Mouse (Mus musculus) hindbrain, embryonic 14.5 days (tissue): ENCODE measurements around the gene Arhgap17. TPM values are rescaled to one million over a fixed set of nuclear protein-coding genes. Genes with fewer than 3 reads are reported as not detected.

Experiments used
- ATAC-seq: fragments of 200-750 bp; cut with Nextera tagmentation; 2 replicates; pipeline ENCODE4 v1.8.0; 2017; ENCODE audit warnings: moderate number of reproducible peaks, mild to moderate bottlenecking, moderate TSS enrichment, moderate library complexity; ENCODE audit not compliant: low FRiP score
- DNase-seq: peaks from one replicate; pipeline ENCODE4 v3.0.0-alpha.2; 2015; ENCODE audit warnings: low spot score
- H3K27ac ChIP-seq: fragments of 300-500 bp; sonication (generic); 2 replicates; pipeline ENCODE4 v1.5.1; 2014; ENCODE audit warnings: mild to moderate bottlenecking, moderate library complexity
- H3K27me3 ChIP-seq: fragments of 300-500 bp; sonication (generic); 2 replicates; pipeline ENCODE4 v1.6.1; 2014; ENCODE audit warnings: mild to moderate bottlenecking, low read length, mixed read lengths; ENCODE audit not compliant: control insufficient read depth, insufficient read depth
- H3K36me3 ChIP-seq: fragments of 300-500 bp; sonication (generic); replicated peaks from 2 replicates; pipeline ENCODE4 v1.6.1; 2014; ENCODE audit not compliant: control insufficient read depth, insufficient read depth
- H3K4me1 ChIP-seq: fragments of 300-500 bp; sonication (generic); replicated peaks from 2 replicates; pipeline ENCODE4 v1.6.1; 2014; ENCODE audit warnings: antibody characterized with exemption, low read length, mixed read lengths; ENCODE audit not compliant: control insufficient read depth, insufficient read depth
- H3K4me2 ChIP-seq: fragments of 300-500 bp; sonication (generic); replicated peaks from 2 replicates; pipeline ENCODE4 v1.6.1; 2014; ENCODE audit warnings: mild to moderate bottlenecking, moderate library complexity
- H3K4me3 ChIP-seq: fragments of 300-500 bp; sonication (generic); replicated peaks from 2 replicates; pipeline ENCODE4 v1.5.1; 2014; ENCODE audit warnings: mild to moderate bottlenecking, low read length
- H3K9ac ChIP-seq: fragments of 300-500 bp; sonication (generic); 2 replicates; pipeline ENCODE4 v1.6.1; 2014
- H3K9me3 ChIP-seq: fragments of 300-500 bp; sonication (generic); 2 replicates; pipeline ENCODE4 v1.6.1; 2016; ENCODE audit warnings: low read length; ENCODE audit not compliant: control insufficient read depth
- WGBS: fragments of 180-500 bp; shearing (Covaris S2); extraction: QIAGEN DNeasy Blood & Tissue Kit; methylation state at CpG from one replicate; pipeline ENCODE4 v1.1.7; 2014; 5-methylcytosine and 5-hydroxymethylcytosine counted together
- polyA plus RNA-seq: library from polyadenylated mRNA; unstranded; fragments of >200 nt; fragmentation: Nextera tagmentation; extraction: Ambion mirVana; gene quantifications from 2 replicates; pipeline ENCODE4 v1.2.1, GENCODE M21; 2014

Gene Arhgap17
- 11.4 and 11.7 TPM in 2 replicates for polyA plus RNA-seq

DNA sequence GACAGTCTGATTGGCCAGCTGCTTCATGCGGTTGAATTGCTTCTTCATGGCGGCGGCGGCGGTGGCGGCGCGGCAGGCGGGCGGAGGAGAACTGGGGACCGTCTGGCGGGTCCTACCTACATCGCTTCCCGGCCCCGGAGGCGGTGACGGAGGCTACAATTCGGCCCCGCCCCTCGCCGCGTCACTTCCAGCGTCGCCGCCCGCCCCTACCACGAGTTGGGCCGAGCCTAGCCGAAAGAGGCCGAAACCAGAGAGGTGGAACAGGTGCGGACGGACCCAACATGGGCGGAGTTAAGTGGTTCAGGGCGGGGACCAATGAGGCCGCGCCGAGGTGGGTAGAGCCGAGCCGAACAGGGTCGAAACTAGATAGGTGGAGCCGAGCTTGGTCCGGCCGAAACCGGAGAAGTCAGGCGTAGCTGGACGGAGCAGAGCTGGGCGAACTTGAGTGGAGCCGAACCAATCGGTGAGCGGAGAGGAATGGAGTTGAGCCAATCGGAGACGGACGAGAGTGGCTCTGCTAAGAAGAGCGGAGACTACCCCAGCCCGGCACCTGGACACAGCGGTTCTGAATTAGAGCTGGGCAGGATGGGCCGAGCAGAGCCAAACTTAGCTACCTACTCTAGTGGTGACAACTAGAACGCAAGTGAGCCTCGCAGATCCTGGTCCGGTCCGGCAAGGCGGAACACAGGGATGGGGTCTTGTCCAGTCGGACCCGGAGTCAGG, at the start of gene Arhgap17, which contains the start of gene Lcmt1:
Gene Arhgap17, minus strand, starts transcription at position 157 of the 723 bp plus-strand sequence.
Gene Lcmt1, plus strand, starts transcription at position 26 of the 723 bp plus-strand sequence.
- peak within 1 kb of the TSS; percentile 79 for H3K27ac ChIP-seq
- H3K9me3 ChIP-seq: no peaks in the 10 kb centered on the region
- peak within 1 kb of the TSS; percentile 86 for H3K4me2 ChIP-seq
- DNase-seq: peak; percentile 95
- H3K36me3 ChIP-seq: no peaks in the 10 kb centered on the region
- under 1% methylated on average over 63 of the region's 64 CpGs for WGBS
- peak within 1 kb of the TSS; percentile 85 for H3K4me3 ChIP-seq
- no peaks in the 10 kb centered on the region for H3K27me3 ChIP-seq
- H3K9ac ChIP-seq: peak within 1 kb of the TSS; percentile 69
- ATAC-seq: peak; percentile 97
- peaks cover 19% of the 10 kb centered on the region for H3K4me1 ChIP-seq

DNA sequence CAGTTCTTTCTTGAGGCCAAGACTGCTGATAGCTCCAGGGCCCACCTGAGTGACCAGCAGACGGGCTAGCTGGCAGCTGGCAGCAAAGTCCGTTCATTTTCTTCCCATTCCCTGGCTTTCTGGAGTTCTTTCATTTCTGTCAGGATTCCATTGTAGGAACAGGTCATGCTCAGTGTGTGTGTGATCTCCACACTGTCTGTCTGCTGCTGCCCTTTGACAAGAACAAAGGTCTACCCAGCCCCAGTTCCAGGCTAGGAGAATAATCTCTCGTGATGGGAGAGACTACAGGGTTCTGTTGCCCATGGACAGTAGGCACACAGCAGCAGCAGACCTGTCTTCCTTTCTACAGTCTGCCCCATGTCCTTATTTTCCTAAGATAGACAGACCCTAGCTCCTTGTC, 47.9 kb upstream of the Arhgap17 start:
- ATAC-seq (no peak), DNase-seq (no peak)
- peaks cover 60% of the 10 kb centered on the region for H3K36me3 ChIP-seq
- H3K27ac ChIP-seq: no peak overlapping the region
- WGBS: 85% methylated on average over 3 of the region's 3 CpGs
- H3K9ac ChIP-seq: no peak overlapping the region
- H3K27me3 ChIP-seq: no peaks in the 10 kb centered on the region
- no peaks in the 10 kb centered on the region for H3K9me3 ChIP-seq
- H3K4me1 ChIP-seq: no peaks in the 10 kb centered on the region
- no peak overlapping the region for H3K4me3 ChIP-seq
- H3K4me2 ChIP-seq: no peak overlapping the region

DNA sequence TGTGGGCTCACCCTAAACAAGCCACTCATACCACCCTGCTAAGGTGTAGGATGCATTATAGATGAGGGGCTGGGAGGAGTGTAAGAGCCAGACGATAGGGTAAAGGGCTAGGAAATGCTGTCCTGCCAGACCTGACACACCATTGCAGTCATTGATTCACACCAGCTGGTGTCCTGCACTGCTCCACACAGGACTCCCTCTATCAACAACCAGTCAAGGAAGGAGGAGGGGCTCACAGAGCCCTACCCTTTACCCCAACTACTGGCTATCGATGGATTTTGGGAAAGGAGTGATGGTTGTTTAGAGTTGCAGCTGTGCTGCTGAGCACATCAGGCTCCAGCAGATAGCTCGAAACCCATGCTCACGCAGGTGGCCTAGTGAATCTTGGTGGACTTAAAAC, 47.1 kb upstream of the Arhgap17 start:
- H3K36me3 ChIP-seq: peaks cover 57% of the 10 kb centered on the region
- H3K4me3 ChIP-seq: no peak overlapping the region
- H3K4me2 ChIP-seq: no peak overlapping the region
- H3K9ac ChIP-seq: no peak overlapping the region
- DNase-seq (no peak), ATAC-seq (no peak)
- H3K27me3 ChIP-seq: no peaks in the 10 kb centered on the region
- no peaks in the 10 kb centered on the region for H3K4me1 ChIP-seq
- H3K9me3 ChIP-seq: no peaks in the 10 kb centered on the region
- WGBS: 84% methylated on average over 4 of the region's 4 CpGs
- H3K27ac ChIP-seq: no peak overlapping the region

DNA sequence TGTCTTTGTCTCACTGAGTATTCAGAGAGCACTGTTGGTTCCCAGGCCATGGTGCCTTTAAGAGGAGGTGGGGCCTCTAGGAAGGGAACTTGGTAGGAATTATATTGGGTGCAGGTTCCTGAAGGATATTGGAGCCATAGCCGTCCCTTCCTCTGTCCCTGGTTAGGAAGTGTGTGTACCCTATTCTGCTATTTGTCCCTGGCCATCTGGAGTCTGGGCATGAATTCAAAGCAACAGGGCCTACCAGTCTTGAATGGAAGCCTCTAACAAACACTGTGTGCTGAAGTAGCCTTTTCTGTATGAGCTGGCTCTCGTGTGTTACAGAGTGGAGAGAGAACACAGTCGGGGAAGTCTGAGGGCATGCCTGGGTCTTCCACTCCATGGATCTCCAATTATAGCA, 42.4 kb upstream of the Arhgap17 start:
- no peak overlapping the region for H3K9ac ChIP-seq
- no peaks in the 10 kb centered on the region for H3K4me1 ChIP-seq
- ATAC-seq: no peak
- 80% methylated on average over 3 of the region's 3 CpGs for WGBS
- no peak overlapping the region for H3K4me3 ChIP-seq
- no peaks in the 10 kb centered on the region for H3K27me3 ChIP-seq
- no peak overlapping the region for H3K4me2 ChIP-seq
- H3K36me3 ChIP-seq: peaks cover 52% of the 10 kb centered on the region
- H3K9me3 ChIP-seq: no peaks in the 10 kb centered on the region
- no peak for DNase-seq
- H3K27ac ChIP-seq: no peak overlapping the region

DNA sequence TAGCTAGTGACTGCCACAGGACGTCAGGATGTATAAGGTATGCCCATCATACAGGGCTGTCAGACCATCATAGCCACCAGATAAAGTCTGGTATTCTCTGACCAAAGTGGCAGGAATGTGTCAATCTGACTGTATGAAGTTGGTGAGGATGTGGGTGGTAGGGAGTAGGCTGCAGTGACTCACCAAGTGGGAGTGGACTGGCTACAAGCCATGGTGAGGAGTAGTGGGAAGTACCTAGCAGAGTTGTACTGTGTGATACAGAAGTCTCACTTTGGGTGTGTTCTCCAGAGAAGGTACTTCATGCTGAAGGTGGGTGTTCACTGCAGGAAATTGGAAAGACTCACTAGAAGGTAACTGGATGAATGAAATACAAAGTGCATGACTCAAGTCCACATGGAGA, 41.4 kb upstream of the Arhgap17 start:
- no peak overlapping the region for H3K9ac ChIP-seq
- no peak for DNase-seq
- no peak overlapping the region for H3K4me2 ChIP-seq
- H3K36me3 ChIP-seq: peaks cover 62% of the 10 kb centered on the region
- H3K27ac ChIP-seq: no peak overlapping the region
- H3K9me3 ChIP-seq: no peaks in the 10 kb centered on the region
- H3K4me1 ChIP-seq: no peaks in the 10 kb centered on the region
- no peak overlapping the region for H3K4me3 ChIP-seq
- ATAC-seq: no peak
- WGBS: 100% methylated on average over 1 of the region's 1 CpGs
- no peaks in the 10 kb centered on the region for H3K27me3 ChIP-seq

DNA sequence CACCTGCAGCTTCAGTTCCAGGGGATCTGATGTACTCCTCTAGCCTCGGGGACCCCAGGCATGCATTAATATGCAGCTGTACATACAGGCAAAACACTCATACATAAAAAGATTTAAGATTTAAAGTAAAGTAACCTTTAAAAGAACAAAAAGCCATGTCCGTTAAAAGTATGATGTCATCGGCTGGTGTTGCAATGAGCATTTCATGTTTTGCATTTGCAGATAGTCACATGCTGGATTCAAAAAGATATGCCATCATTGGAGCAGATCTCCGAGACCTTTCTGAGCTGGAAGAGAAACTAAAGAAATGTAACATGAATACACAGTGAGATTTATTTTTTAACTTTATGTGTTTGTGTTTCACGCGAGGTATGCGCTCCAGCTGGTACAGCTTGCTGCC, 40.8 kb upstream of the Arhgap17 start:
- DNase-seq: no peak
- no peak for ATAC-seq
- Histone ChIP-seq H3K9me3 (no peaks in the 10 kb centered on the region), H3K9ac (no peak overlapping the region), H3K27me3 (no peaks in the 10 kb centered on the region), H3K4me1 (no peaks in the 10 kb centered on the region), H3K4me3 (no peak overlapping the region), H3K27ac (no peak overlapping the region), H3K36me3 (peaks cover 68% of the 10 kb centered on the region), H3K4me2 (no peak overlapping the region)
- 94% methylated on average over 7 of the region's 7 CpGs for WGBS

DNA sequence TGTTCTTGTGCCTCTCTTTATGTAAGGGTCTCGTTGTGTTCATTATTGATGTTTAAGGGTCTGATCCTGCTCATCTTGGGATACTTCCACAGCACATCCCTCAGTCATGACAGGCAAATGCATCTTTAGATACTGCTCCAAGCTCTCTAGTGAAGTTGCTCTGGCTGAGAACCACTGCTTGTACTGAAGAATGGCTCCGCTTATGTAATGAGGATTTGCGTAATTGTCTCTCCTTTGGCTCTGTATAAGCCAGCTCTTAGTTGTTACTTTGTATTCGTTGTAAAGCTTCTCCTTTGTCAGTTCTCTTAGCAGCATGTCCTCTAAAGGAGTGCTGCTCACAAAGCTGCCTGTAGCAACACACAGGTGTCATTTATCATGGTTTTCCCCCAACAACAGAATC, 37.3 kb upstream of the Arhgap17 start:
- Histone ChIP-seq H3K4me2 (no peak overlapping the region), H3K27ac (no peak overlapping the region), H3K9ac (no peak overlapping the region), H3K4me1 (no peaks in the 10 kb centered on the region), H3K4me3 (no peak overlapping the region), H3K36me3 (peaks cover 82% of the 10 kb centered on the region), H3K27me3 (no peaks in the 10 kb centered on the region), H3K9me3 (no peaks in the 10 kb centered on the region)
- WGBS: 84% methylated on average over 4 of the region's 4 CpGs
- DNase-seq (no peak), ATAC-seq (no peak)

DNA sequence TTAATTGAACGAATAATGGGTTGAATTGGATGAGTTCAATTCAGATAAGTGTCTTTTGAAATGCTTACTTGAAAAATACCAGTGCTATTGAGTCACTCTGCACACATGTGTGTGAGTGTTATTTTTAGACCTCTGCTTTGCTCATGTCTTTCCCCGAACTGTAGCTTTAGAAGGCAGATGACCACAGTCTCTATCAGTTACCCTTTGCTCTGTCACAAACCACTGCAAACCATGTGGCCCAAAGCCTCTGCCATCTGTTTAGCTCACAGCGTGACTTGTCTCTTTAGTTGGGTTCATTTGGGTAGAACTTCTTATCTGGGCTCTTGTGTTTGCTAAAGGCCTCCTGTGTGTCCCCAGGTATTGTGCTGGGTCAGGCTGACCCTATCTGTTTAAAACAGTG, 35.9 kb upstream of the Arhgap17 start:
- Histone ChIP-seq H3K9ac (no peak overlapping the region), H3K4me2 (no peak overlapping the region), H3K9me3 (no peaks in the 10 kb centered on the region), H3K4me3 (no peak overlapping the region), H3K4me1 (no peaks in the 10 kb centered on the region), H3K36me3 (peaks cover 85% of the 10 kb centered on the region), H3K27ac (no peak overlapping the region), H3K27me3 (no peaks in the 10 kb centered on the region)
- DNase-seq: no peak
- no peak for ATAC-seq
- WGBS: 91% methylated on average over 3 of the region's 3 CpGs

DNA sequence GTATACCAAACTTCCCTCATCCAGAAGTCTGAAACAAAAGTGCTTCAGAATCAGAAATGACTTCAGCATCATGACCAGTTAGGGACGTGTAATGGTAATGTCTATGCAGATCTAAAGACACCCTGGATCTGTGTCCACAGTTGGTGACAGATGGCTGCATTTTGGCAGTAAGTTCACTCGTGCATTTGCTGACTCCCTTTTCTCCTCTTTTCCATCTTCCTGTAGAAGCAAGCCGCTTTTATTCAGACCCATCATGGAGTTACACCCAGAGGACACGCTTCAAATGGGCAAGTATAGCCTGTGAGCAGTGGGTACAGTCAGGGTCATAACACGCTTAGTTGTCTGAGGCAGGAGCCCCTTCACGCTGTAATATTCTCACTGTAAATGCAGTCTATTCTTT, 34.5 kb upstream of the Arhgap17 start:
- H3K9ac ChIP-seq: no peak overlapping the region
- no peak overlapping the region for H3K27ac ChIP-seq
- H3K36me3 ChIP-seq: peaks cover 82% of the 10 kb centered on the region
- H3K9me3 ChIP-seq: no peaks in the 10 kb centered on the region
- H3K4me2 ChIP-seq: no peak overlapping the region
- DNase-seq: no peak
- no peak for ATAC-seq
- no peaks in the 10 kb centered on the region for H3K4me1 ChIP-seq
- WGBS: 92% methylated on average over 6 of the region's 6 CpGs
- H3K4me3 ChIP-seq: no peak overlapping the region
- H3K27me3 ChIP-seq: no peaks in the 10 kb centered on the region

DNA sequence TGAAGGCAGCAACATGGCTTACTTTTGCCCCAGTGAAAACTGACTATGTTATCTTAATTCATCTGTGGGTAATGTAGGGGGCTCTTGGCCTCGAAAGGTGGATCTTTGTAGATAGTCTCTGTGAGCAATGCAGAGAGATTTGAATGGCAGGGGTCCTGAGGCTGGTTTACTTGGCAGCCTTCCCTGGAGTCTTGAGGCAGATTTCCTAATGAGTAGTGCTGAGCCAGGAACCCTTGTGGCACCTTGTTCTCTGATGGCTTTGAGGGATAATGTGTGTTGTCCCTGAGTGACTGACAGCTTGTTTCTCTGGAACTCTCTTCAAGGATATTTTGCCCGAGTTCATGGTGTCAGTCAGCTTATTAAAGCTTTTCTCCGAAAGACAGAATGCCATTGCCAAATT, 31.4 kb upstream of the Arhgap17 start:
- Histone ChIP-seq H3K9ac (no peak overlapping the region), H3K4me3 (no peak overlapping the region), H3K36me3 (peaks cover 58% of the 10 kb centered on the region), H3K27me3 (no peaks in the 10 kb centered on the region), H3K4me1 (no peaks in the 10 kb centered on the region), H3K9me3 (no peaks in the 10 kb centered on the region), H3K27ac (no peak overlapping the region), H3K4me2 (no peak overlapping the region)
- 87% methylated on average over 3 of the region's 3 CpGs for WGBS
- ATAC-seq: no peak
- no peak for DNase-seq
